Mouse (Mus musculus) c-Kit-positive CD71-positive TER-119-negative erythroid progenitor cells, embryonic 14.5 days (primary cell): ENCODE results near the gene Rhob.

Experiments
- DNase-seq: peaks from one replicate; pipeline ENCODE4 v3.0.0-alpha.2; 2013; ENCODE audit warnings: low read depth

The Rhob gene

GRCm38 (mm10) chr12:8504131-8504530, 4.3 kb upstream of the Rhob start:
- DNase-seq, result no peak

DNA sequence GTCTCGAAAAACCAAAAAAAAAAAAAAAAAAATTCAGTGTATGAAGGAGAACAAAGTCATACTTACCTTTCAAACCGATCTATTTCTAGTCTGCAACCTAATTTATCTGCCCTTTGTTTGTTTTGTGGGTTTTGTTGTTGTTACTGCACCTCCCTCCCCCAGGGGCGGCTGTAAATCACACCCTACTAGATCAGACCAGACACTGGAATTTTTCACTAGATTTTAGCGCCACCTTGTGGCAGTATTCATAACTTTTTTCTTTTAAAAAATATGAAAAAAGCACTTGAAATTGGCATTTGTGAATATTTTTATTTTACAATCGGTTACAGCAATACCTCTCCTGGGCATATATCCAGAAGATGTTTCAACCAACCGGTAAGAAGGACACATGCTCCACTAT, 2.7 kb upstream of the Rhob start:
- peak; percentile 63 for DNase-seq

DNA sequence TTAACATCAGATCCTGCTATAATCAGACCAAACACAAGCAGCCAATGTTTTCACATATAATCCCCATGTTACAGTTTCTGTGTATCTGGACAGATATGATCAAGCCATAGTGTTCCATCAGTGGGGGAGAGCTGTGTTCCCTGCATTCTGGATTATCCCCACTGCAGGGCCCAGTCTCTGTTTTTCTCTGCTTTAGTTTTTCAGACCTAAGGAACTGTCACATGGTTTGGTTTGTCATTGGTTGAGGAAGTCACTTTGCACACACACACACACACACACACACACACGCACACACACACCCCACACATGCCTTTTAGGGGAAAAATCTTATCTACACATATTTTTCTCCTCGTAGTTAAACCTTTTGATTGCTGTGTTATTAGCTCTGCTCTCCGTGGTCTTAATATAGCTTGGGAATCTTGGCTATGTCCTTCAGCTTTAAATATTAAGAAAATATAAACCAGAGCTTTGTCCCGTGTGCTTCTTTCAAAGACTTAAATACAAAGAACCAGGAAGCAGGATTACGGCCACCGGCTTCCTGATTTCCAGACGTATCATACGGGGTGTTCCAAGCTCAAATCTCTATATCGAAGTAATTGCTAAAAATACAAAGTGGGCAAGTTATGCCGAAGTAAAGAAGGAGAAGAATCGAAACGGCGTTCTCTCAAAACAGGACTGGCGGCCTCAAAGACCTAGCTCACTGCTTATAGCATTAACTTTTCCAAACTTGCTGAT, 1.9 kb upstream of the Rhob start:
- no peak for DNase-seq

- DNase-seq, result no peak
Observed at GRCm38 (mm10) chr12:8500597-8501570, 1.1 kb upstream of the Rhob start.

GRCm38 (mm10) chr12:8499001-8499870, 573 bp downstream of the Rhob start:
- DNase-seq, result no peak

DNA sequence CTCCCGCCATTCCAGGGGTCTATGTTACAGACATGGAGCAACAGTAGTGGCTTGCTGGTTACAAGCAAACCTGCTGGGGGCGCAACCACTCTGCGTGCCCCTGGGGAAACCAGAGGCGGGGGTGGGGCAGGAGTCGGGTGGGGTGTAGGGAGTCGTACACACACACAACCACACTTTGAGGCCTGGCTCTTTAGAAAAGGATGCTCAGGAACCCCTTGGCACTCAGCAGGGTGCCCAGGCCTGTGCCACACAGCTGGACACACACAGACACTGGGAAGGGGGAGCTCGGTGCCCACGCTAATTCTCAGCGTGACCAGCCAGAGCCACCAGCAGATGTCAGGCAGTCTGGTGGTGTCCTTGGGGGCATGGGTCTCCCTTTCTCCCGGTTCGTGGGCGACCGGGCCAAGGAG, 1.2 kb downstream of the Rhob start:
- no peak for DNase-seq

DNA sequence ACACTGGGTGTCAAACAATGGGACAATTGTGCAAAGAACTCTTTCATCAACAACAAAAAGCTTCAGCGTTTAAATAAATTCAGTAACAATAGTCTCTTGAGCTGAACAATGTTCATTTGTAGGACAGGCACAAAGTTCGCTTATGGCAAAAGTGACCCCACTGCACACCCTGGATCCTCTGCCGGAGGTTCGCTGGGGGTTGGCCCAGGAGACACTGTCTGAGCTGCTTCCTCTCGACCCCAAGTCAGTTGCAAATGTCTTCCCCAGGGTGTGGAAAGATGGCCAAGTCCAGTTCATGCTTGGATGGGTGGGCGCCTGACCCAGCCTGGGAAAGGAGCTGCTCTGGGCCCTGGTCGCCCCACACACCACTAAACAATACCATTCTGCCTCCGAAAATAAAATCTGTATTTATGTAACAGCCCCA, 1.6 kb downstream of the Rhob start:
- no peak for DNase-seq

DNA sequence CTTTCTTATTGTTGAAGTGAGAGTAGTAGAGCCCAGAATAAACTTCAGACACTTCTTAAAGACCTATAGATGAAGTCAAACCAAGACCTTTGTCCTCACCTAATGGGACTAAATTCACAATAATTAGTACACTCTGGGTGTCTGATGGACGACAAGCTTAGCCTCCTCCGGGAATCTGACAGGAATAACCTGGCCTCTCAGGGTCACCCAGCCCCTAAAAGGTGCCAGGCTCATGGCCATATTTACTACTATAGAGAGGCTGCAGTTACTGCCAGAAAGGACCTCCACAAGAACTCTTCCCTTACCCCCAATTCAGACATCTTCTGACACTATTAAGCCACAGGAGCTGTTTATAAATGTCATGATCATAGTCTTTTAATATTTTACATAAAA, 2.5 kb downstream of the Rhob start:
- DNase-seq, result no peak

GRCm38 (mm10) chr12:8496679-8497313, 3.0 kb downstream of the Rhob start:
- no peak for DNase-seq

GRCm38 (mm10) chr12:8495881-8496678, 3.7 kb downstream of the Rhob start:
- no peak for DNase-seq

- DNase-seq, result no peak
Observed at GRCm38 (mm10) chr12:8494675-8495074, 5.1 kb downstream of the Rhob start.

DNA sequence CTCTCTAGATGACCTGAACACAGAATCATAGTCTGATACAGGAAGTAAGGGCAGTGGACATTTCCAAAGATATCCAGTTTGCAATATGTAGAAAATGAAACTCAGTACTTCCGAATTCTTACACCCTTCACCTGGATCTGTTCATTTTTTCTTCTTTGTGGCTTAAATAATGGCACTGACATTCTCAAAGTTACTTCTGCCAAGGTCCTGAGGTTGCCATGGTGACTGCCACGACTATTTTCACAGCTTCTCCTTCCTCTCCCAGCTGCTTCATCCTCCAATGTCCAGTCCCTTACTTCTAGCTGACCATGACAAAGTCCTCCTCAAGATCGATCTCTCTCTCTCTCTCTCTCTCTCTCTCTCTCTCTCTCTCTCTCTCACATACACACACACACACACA, 6.4 kb downstream of the Rhob start:
- DNase-seq, result no peak

DNA sequence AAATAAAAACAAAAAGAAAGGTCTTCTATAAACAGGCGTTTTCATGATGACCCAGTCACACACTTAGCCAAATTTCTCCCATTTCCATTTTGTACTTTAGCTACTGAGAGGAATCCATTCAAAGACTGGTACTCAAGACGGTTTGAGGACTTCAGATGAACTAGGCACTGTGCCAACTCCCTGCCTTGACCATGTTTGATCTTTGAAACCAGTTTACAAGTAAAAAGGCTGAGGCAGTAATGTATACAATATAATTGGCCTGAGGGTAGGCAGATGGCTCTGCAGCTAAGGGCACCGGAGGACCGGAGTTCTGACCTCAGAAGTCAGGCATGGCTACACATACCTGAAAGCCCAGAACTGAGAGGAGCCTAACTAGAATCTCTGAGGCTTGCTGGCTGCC, 10.7 kb downstream of the Rhob start:
- DNase-seq, result no peak

GRCm38 (mm10) chr12:8488652-8488980, 11.2 kb downstream of the Rhob start:
- no peak for DNase-seq

DNA sequence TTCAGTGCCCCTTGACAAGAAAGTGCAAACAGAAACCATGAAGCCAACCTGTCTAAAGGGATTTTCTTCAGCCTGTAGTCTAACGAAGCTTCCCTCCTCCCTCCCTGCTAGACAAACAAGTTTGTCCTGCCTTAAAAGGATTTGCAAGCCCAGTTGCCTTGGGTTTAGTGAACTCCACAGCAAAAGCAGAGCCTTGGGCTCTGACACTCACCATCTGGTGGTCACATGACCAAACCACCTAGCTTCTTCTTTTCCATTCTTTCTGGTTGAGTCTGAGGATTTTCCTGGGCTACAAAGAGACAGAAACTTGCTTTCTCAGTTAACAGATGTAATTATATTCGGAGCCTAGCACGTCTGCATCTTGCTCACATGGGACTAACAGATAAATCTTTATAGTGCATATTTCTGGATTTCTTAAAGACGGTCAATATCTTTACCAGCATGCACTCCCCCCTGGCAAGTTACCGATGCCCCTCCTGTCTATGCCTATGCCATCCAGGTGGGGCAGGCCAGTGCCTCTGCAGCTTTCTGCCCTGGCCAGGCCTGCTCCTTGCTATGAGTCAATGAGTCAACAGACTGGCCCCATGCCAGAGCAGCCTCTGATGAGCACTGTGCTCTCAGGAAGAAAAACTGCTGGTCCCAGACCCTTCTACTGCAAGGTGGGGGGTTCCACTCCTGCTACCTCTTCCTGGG, 11.7 kb downstream of the Rhob start:
- no peak for DNase-seq

GRCm38 (mm10) chr12:8487281-8487680, 12.5 kb downstream of the Rhob start:
- no peak for DNase-seq

DNA sequence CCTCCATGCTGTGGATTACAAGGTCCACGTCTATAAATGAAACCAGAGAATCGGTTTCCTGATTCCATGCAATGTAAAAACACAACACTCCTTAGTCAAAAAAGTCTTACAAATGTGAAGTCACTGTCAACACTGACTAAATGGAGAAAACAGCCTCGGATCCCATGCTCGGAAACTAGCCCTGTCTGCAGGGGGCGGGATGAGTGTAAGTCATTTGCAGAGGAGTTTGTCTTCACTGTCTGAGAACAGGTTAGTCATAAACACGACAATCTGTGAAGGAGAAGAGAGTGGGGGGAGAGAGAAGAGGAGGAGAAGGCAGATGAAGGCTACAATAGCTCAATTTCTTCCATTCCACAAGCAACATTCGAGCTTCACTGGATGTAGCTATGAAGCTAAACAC, 14.6 kb downstream of the Rhob start:
- DNase-seq, result no peak

GRCm38 (mm10) chr12:8482169-8482568, 17.6 kb downstream of the Rhob start:
- DNase-seq, result no peak

GRCm38 (mm10) chr12:8474836-8475387, 24.9 kb downstream of the Rhob start:
- DNase-seq, result no peak
